Mouse (Mus musculus): ENCODE data around the gene Dnase1.
"Not testable (repeated sequence)": the region's sequence is repeated elsewhere in the genome, so short reads cannot be mapped to it uniquely, and the experiment has no call there.

Gene Dnase1

GRCm38 (mm10) chr16:4036807-4037206 is at the start of gene Dnase1:
Dnase1 (plus strand) TSS chr16:4036942.
- no peak for DNase-seq (ENCODE audit: low spot score)

GRCm38 (mm10) chr16:3988410-3988809 is 48.3 kb upstream of the Dnase1 start:
- DNase-seq (ENCODE audit: low spot score), result no peak

GRCm38 (mm10) chr16:4003489-4004398 is 33.0 kb upstream of the Dnase1 start, which contains the start of gene Slx4:
Slx4 (minus strand) TSS chr16:4003770.
- peak; percentile 94 for DNase-seq (ENCODE audit: low spot score)

GRCm38 (mm10) chr16:4012882-4013570 is 23.7 kb upstream of the Dnase1 start:
- no peak for DNase-seq (ENCODE audit: low spot score)

- DNase-seq (ENCODE audit: low spot score), result no peak
Observed at GRCm38 (mm10) chr16:4014040-4014668, 22.6 kb upstream of the Dnase1 start.

GRCm38 (mm10) chr16:4016786-4017185 is 20.0 kb upstream of the Dnase1 start:
- DNase-seq (ENCODE audit: low spot score), result not testable (repeated sequence)

- DNase-seq (ENCODE audit: low spot score), result not testable (repeated sequence)
Observed at GRCm38 (mm10) chr16:4017466-4017865, 19.3 kb upstream of the Dnase1 start.

- no peak for DNase-seq (ENCODE audit: low spot score)
Observed at GRCm38 (mm10) chr16:4021241-4021640, 15.5 kb upstream of the Dnase1 start.

- DNase-seq (ENCODE audit: low spot score), result no peak
Observed at GRCm38 (mm10) chr16:4022719-4023118, 14.0 kb upstream of the Dnase1 start.

- no peak for DNase-seq (ENCODE audit: low spot score)
Observed at GRCm38 (mm10) chr16:4026672-4027071, 10.1 kb upstream of the Dnase1 start.

GRCm38 (mm10) chr16:4027211-4027610 is 9.5 kb upstream of the Dnase1 start:
- DNase-seq (ENCODE audit: low spot score), result no peak

- DNase-seq (ENCODE audit: low spot score), result peak; percentile 8
Observed at GRCm38 (mm10) chr16:4029371-4029841, 7.3 kb upstream of the Dnase1 start.

GRCm38 (mm10) chr16:4030501-4030900 is 6.2 kb upstream of the Dnase1 start:
- DNase-seq (ENCODE audit: low spot score), result no peak

- no peak for DNase-seq (ENCODE audit: low spot score)
Observed at GRCm38 (mm10) chr16:4031441-4032274, 5.1 kb upstream of the Dnase1 start.

- DNase-seq (ENCODE audit: low spot score), result peak; percentile 22
Observed at GRCm38 (mm10) chr16:4032341-4032748, 4.4 kb upstream of the Dnase1 start.

- DNase-seq (ENCODE audit: low spot score), result no peak
Observed at GRCm38 (mm10) chr16:4033971-4034370, 2.8 kb upstream of the Dnase1 start.

- DNase-seq (ENCODE audit: low spot score), result no peak
Observed at GRCm38 (mm10) chr16:4034476-4034875, 2.3 kb upstream of the Dnase1 start.

- DNase-seq (ENCODE audit: low spot score), result no peak
Observed at GRCm38 (mm10) chr16:4035575-4035974, 1.2 kb upstream of the Dnase1 start.

GRCm38 (mm10) chr16:4037690-4038089 is 948 bp downstream of the Dnase1 start:
- no peak for DNase-seq (ENCODE audit: low spot score)

GRCm38 (mm10) chr16:4040206-4040605 is 3.5 kb downstream of the Dnase1 start:
- no peak for DNase-seq (ENCODE audit: low spot score)

- DNase-seq (ENCODE audit: low spot score), result no peak
Observed at GRCm38 (mm10) chr16:4041646-4042045, 4.9 kb downstream of the Dnase1 start.
